Mouse (Mus musculus) urinary bladder, postnatal 14 days (tissue): ENCODE data around the gene Chpf2.

Experiments
- DNase-seq: peaks from one replicate; pipeline ENCODE4 v3.0.0; 2021; ENCODE audit warnings: low spot score

Chpf2 gene

GRCm38 (mm10) chr5:24605321-24605979 is 18.9 kb downstream of the Chpf2 start:
- DNase-seq, result no peak

DNA sequence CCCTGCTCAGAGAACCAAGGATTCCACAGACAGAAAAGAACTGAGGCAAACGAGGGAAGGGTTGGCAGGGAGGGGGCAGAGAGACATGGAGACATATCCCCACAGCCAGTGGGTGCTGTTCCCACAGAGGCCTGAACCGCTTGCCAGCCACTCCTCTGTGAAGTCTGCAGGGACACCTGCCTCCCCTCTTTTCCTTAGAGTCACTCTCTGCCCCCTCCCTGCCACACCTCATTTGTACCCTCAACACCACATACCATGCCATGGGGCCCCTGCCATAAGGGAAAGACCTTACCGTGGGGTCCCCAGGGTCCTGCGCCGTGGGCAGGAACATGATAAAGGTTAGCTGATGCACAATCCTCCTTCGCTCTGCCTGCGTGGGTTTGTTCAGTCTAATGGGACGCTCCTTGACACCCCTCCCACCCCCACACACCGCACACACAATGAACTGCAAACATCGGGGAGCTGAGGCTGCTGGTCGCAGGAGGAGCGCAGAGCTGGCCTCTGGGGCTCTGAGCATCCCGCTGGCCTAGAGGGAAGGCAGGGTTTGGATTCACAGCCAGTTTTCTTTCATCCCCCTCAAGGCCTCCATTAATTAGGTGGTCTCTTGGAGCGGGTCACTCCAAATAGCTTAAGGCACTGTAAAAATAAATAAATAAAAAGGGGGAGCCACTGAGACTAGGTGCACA is 19.6 kb downstream of the Chpf2 start:
- DNase-seq, result no peak

DNA sequence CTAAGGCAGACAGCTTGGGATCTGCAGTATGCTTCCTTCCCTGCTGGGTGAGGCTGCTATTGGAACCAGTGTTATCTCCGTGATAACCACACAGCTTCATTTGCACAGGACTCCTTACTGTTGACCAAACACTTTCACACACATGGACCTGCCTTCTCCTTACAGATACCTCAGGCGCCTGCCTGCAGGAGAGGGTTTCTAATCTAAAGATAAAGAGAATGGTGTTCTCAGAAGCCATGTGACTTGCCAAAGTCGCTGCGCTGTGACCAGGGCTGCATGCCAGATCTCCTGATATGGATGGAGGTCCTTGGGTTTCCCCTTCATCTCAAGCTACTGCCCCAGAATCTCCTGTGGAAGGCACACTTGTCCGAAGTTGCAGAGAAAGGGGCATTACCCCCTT is 22.8 kb downstream of the Chpf2 start:
- DNase-seq, result no peak

GRCm38 (mm10) chr5:24611366-24612301 is 25.1 kb downstream of the Chpf2 start:
- peak; percentile 40 for DNase-seq

DNA sequence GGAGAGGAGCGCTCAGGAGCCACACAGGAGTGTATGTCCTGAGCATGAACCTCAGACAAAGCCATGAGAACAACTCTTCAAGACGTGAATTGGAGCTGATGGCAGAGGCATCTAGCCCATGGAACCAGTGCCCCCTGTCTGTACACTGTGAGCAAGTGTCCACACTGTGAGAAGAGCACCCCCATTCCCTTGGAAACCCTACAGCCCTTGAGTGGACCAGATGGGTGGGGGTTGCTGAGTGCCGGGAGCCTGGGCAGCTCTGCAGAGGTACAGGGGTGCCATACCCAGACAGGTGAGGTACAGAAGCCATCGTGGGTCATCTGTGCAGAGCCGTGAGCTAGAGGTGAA is 25.7 kb downstream of the Chpf2 start:
- DNase-seq, result no peak

DNA sequence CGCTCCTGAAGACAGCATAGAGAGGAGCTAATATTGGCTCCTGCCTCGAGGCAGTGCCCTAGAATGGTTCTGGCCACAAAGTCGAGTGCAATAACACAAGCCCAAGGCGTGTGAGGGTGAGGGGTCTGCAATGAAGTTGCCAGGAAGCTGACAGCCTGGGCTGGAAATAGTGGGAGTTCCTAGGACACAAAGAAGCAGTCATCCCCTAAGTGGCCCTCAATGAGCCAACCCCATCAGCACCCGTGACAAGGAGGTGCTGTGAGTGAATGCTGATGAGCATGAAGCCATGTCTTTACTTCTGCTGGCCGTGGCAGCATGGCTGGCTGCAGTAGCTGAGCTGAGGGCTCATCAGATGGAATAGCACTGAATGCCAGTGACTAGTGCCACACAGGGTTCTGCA is 28.6 kb downstream of the Chpf2 start:
- DNase-seq, result no peak

DNA sequence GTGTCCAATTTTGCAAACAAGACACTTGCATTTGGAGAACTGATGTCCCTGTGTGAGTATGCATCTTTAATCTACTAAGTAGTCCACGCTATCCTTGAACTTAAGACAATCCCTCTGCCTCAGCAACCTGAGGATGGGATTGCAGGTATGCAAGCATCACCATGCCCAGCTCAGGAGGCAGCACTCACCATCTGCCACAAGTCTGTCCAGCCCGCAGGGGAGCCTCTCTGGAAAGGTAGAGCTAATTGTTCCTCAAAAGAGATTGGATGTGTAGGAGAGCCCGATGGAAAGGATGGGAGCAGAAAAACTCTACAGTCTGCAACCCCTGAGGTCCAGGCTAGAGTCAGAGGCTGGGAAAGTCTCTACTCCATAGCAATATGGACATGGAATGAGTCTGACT is 32.4 kb downstream of the Chpf2 start:
- DNase-seq, result no peak

- peak; percentile 25 for DNase-seq
Measured at GRCm38 (mm10) chr5:24620116-24620515, 33.6 kb downstream of the Chpf2 start.

GRCm38 (mm10) chr5:24620626-24621025 is 34.1 kb downstream of the Chpf2 start:
- DNase-seq, result no peak

DNA sequence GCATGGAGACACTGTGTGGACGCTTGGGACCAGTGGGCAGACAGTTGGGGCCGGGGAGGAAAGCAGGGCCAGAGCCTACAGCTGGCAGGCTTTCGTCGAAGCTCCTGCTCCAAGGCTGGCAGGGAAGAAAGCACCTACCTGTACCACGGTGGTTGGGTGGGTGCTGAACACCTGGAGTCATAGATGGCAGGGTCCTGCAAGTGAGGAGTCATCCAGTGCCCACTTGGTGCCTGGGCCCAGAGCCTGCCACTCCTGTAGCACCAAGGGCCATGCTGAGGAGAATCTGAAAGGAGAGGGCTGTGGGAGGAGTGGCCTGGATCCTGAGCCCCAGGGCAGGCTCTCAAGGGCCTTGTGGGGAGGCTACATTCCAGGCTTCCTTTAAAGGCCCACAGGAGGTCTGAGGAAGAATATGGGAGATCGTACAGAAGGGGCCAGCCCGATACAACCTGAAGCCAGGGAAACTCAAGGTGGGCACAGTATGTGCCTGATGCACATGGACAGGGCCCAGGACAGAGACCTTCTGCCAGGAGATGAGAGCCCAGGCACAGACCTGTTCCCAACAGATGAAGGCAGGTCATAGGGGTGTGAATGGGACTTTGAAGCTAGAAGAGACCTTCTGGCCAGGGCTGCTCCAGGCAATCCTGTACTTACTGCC is 36.0 kb downstream of the Chpf2 start:
- DNase-seq, result no peak

DNA sequence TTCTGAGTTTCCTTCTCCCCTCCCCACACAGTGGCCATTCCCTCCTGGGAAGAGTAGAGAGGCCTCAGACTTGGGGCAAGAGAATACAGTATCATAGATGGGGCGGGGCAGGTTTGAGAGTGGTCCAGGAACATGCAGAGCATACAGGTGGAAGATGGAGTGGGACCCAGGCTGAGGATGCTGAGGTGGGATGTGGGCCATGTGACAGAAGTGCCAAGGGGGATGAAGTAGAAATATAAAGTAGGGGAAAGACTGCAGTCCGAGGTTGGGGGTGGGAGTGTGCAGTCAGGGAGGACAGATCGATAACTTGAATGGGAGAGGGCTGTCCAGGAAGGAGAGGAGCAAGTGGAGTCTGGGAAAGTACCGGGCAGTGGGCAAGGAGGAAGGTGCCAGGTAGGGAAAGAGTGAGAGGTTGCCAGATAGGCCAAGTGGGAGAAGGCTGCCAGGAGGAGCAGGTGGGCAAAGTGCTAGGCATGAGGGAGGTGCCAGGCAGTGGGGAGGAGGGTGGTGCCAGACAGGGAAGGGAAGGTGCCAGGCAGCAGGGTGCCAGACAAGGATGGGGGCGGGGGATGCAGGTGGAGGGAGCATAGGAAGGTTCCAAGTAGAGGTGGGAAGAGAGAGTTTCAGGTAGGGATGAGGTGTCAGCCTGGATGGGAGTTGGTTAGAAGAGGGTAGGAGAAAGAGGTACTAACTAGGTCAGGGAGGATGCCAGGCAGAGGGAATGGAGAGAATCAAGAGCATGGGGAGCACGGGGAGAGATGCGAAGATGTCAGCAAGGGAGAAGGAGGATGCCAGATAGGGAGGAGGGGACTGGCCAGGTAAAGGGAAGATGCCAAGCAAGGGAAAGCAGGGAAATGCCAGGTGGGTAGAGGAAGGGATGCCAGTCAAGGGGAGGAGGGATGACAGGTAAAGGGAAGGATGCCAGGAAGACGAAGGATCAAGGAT is 36.8 kb downstream of the Chpf2 start:
- DNase-seq, result no peak

DNA sequence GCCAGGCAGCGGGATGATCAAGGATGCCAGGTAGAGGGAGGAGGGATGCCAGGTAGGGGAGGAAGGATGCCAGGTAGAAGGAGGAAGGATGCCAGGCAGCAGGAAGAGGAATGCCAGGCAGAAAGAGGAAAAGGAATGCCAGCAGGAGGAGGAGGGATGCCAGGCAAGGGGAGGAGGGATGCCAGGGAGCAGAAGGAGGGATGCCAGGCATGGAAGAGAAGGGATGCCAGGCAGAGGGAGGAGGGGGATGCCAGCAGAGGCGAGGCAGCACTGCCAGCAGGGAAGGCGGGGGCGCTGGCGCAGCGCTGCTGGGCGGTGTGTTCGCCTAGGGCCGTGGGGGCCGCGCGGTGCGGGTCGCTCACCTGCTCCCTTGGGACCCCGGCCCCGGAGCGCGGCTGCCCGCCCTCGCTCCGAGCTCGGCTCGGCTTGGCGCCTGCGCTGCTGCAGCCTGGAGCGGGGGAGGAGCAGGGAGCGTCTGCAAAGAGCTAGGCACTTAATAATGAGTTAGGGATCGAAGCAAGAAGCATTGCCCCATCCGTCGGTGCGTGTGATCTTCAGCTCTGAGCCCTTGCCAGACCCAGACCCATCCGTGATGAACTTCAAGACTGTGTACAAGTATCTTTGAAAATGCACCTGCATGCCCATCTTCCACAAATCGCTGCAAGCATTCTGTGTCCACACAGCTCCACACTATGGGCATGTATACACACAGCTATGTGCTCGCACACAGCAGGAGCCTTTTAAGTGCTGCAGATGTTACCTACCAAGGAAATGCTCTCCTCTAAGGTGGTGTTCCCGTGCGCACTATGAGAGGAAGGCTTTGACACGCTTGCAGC is 37.7 kb downstream of the Chpf2 start, which contains the start of gene Smarcd3:
Gene Smarcd3 (minus strand): TSS at position 426 of the 836 bp plus-strand sequence.
- peak; percentile 45 for DNase-seq

GRCm38 (mm10) chr5:24624822-24625120 is 38.2 kb downstream of the Chpf2 start:
- no peak for DNase-seq

- DNase-seq, result no peak
Measured at GRCm38 (mm10) chr5:24629712-24630111, 43.2 kb downstream of the Chpf2 start.

DNA sequence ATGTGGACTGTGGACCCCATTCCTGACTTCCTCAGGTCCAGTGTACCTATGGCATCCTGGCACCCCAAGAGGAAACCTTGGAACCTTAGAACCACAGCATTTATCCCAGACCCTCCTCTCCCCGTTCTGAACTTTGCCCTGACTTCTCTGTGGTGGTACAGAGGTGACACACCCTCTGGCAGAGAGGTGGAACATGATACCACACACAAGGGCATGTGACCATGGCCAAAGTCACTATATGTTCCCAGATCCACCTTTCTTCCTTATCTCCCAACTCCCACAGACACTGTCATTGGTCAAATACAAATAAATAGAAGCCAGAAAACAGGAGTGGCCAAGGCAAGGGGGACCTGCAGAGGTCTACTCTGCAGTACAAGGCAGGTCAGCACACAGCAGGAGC is 48.6 kb downstream of the Chpf2 start:
- DNase-seq, result no peak

DNA sequence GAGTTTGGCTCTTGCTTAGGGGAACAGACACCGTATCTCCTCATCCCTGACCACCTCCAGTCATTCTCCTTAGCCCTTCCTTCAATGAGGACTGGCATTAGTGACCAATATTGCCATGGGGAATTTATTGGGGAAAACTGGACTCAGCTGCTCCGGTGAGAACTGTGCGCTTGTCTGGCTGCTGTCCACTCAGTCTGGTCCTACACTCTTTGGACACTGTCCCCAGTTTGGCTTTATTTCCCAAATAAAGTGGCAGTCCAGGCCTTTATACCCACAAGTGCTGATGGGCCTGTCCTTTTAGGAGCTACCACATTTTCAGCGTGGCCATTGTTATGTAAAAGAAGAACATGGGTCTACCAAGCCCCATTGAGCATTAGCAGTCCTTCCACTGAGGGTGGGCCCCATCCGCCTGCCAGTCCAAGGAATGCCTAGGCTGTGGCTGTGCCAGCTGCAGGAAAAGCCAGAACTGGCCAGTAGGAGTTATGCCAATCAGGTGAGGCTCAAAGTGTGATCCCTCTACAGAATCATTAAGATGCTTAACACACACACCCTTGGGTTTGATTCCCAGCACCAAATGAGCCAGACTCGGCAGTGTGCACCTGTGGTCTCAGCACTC is 49.1 kb downstream of the Chpf2 start:
- no peak for DNase-seq

GRCm38 (mm10) chr5:24636987-24637386 is 50.4 kb downstream of the Chpf2 start:
- DNase-seq, result no peak

DNA sequence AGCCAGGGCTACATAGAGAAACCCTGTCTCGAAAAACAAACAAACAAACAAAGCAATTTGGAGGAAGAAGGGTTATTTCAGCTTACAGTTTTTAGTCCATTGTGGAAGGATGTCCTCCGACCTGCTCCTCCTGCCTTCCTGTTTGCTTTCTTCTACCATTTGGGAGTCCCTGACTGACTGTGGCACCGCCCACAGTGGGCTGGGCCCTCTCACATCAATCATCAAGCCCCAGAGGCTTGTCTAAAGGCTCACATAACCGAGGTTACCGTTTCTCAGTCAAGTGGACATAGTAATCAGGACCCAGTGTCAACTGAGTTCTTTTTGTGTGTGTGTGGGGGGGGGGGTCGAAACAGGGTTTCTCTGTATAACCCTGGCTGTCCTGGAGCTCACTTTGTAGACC is 51.6 kb downstream of the Chpf2 start:
- DNase-seq, result no peak

GRCm38 (mm10) chr5:24639081-24639480 is 52.5 kb downstream of the Chpf2 start:
- DNase-seq, result no peak
